Mouse (Mus musculus) embryo, embryonic 11 days (tissue): Measurements from ENCODE around the gene Gm20716.

Experiments used
- DNase-seq: peaks from one replicate; pipeline ENCODE4 v3.0.0-alpha.2; 2015

The Gm20716 gene

DNA sequence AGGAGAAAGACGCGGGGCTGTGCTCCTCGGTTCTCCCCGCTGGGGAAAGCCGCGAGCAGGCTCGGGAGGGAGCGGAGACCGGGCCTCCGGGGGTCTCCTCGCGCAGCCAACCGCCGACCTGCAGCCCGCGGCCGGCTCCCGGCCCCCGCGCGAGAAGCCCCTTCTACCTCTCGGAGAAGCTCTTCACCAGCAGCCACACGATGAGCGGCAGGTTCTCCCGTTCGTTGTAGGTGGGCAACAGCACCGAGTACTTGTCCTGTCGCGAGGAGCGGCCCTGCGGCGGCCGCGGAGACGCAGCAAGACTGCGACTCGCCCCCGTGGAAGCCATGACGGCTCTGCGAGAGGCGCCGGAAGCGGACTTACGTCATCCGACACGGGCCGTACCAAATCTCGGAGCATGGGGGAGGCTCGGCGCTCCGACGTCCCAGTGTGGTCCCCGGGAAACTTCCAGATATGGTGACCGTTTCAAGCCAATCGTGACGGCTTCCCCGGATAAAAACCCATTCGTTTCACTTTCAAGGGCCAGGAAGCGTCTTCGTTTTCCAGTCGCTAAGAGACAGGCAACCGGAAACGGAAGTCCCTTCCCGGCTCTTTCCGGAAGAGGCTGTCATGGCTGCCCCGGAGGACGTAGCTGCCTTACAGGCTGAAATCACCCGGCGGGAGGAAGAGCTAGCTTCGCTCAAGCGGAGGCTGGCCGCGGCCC lies at the start of gene Gm20716, which contains the start of the genes Dpm1 and Mocs3:
Gene Gm20716, minus strand, starts transcription at position 339 of the 703 bp plus-strand sequence.
Gene Dpm1, minus strand, starts transcription at position 566 of the 703 bp plus-strand sequence.
Gene Mocs3, plus strand, starts transcription at position 597 of the 703 bp plus-strand sequence.
- peak; percentile 93 for DNase-seq

DNA sequence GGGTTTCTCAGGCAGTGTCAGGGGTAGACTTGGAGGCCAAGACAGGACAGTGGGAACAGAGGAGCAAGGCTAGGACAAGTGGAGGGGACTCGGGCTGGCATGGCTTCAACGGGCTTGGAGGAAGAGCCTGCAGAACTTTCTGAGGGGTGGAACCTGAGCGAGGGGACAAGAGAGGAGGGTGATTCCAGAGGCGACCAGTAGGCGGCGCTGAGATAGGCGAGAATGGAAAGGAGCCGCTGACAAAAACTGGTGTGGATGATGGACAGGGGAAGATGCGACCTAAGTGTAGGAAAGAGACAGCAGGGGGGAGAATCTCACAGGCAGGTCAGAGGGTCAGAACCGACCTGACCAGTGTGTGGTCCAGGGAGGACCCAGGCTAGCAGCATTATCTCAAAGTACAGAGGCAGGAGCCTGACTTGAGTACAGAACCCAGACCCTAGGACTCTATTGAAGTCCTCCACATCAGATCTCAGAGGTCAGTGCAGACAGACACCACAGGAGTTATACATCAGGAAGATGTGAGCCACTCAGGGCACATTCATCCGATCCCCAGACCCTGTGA lies 44.3 kb upstream of the Gm20716 start:
- DNase-seq, result peak; percentile 76

DNA sequence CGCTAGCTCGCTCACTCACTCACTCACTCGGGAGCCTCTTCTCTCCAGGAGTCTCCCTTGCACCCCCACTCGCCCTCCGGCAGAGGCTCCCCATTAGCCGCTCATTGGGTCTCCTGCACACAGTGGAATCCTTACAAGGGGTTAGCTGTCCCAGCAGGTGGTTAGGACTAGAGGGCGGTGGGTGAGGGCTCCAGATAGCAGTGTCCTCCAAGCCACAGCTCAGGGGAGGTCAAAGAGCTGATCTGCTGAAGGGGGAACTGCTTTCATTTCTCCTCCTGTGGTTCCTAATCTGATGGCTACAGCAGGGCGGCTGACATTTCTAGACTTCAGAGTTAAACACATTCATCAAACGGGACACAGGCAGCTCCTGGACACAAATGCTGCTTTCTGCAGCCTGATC lies 43.2 kb upstream of the Gm20716 start:
- no peak for DNase-seq

DNA sequence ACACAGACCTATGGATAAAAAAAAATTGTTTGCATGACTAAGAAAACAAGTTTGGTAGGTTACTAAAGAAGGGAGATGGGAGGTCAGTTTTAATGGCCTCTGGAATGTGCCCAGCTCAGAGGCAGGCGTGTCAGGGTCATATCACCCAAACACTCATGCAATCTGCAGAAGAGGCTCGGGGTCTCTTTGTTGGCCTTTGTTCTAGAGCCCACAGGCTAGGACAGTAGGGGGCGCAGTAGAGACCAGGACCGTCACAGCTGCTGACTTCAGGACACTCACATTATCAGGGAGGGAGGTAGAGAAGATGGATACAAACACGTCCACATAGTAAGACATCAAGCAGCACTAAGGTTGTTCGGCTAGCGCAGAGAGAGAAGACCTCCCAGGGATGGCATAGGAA lies 37.9 kb upstream of the Gm20716 start:
- DNase-seq, result peak; percentile 70

DNA sequence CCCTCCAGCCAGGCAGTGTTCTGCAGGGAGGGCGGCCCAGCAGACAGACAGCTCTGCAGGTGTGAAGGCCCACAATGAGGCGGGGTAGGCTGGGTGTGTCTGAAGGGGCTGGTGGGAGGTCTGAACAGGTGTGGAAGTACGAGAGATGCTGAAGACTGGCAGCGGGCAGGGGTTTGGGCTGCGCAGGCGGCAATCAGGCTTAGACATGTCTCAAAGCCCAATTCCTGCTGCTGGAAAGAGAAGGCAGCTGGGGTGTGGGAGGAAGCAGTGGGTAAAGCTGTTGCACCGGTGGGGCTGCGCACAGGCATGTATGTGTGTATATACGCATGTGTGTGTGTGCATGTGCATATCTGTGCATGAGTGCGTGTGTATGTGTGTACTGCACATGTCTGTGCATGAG lies 30.7 kb upstream of the Gm20716 start:
- no peak for DNase-seq

DNA sequence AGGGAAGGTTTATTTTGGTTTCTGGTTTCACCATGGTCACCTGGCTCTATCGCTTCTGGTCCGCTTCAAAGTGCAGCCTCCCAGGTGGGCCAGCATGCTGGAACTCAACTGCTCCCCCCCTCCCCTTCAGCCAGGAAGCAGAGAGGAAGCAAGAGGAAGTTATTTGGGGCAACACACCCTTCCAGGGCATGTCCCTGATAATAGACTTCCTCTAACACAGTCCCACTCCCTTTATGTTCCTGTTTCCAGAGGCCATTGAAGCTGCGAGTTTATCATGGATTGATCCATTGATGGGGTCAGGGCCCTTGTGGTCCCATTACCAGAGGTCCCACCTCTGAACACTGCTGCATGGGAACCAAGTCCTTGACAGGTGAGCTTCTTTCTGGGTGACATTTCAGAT lies 30.0 kb upstream of the Gm20716 start:
- no peak for DNase-seq

DNA sequence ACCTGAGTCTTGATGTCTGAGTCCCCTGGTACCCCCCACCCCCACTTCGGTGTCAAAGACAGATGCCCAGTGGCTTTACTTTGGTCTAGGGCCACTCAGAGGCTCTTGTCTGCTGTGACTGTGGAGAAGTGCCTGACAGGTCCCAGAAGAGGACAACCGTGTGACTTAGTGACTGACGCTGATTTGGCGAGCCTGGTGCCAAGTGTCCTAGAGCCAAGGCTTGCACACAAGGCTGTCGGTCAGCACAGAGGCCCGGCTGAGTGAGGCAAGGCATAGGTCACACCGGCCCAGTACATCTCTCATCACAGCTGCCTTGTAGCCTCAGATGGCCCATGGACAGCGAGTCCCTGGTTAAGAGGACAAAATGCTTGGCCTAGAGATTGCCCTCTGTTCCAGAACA lies 28.9 kb upstream of the Gm20716 start:
- DNase-seq, result no peak

DNA sequence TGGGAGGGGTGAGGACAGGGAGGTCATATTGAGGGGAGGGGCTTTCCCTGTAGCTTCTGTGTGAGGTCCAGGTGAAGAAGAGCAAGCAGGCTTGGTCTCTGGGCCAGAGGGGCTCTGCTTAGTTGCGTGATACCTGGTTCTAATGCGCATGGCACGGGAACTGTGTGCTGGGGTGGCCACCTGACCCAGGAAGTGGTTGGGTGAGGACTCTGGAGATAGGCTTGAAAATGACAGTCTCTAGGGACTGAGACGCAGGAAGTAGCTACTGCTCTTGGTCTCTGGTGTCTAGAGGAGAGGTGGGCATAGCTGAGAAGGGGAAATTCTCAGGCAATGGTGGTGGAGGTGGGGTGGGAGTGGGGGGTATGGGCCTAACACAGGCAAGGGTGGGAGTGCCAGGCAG lies 27.0 kb upstream of the Gm20716 start:
- no peak for DNase-seq

DNA sequence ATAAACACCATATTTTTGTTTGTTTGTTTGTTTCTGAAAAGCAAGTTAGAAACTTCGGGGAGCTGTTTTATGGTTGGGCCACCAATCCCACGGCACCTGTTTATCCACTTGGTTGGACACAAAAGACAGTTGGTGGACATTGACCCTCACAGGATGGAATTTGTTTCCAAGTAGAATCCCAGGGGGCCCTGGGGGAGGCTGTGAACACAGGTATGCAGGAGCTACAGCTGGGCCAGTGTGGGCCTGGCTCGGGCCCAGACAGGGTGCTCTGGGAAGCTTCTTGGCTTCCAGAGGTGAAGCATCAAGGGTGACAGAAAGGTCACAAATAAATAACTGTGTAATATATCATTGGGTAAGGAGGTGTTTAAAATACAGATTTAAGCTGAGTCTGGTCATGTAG lies 26.3 kb upstream of the Gm20716 start:
- DNase-seq, result no peak

DNA sequence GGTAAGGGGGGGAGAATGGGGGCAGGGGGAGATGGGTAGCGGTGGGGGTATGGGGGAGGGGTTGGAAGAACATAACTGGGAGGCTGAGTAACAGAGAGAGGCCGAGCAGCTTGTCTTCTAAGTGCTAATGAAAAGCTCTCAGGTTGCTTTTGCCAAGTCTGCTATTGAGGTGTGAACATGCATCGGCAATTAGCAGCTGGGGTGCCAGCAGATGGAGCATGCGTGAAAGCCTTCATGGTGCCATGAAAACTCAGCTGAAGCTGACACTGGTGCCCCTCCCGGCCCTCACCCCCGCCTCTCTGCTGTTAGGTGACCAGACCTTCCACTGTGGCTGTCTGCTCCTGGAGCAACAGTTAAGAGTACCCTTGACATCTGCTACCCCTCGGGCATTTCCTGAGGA lies 23.7 kb upstream of the Gm20716 start:
- no peak for DNase-seq

DNA sequence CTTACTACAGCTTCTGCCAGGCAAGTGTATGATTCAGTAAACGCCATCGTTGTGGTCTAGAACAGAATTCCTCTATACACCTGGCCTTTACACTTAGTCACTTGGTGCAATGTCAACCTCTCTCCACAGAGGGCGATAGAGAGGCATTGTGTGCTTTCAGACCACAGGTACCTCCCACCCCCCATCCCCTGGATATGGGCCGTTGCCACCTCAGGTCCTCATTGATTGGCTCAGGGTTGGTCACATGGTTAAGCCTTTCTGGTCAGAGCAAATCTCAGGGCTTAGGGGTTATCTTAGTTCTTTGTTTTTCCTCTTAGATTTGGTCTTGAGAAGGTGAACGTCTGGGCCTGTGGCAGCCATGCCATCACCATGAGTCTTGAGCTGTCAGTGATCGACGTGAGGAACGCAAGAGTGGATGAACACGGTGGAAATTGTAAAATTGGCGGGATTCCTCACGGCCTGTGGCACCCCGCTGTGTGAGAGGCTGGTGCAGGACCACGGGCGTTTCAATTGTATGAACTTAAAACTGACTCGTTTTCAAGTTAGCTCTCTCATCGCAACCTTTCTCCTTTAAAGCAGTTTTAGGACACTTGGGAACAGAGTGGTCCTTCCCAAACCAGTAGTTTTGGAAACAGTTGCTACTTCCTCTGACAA lies 22.6 kb upstream of the Gm20716 start:
- DNase-seq, result peak; percentile 82

DNA sequence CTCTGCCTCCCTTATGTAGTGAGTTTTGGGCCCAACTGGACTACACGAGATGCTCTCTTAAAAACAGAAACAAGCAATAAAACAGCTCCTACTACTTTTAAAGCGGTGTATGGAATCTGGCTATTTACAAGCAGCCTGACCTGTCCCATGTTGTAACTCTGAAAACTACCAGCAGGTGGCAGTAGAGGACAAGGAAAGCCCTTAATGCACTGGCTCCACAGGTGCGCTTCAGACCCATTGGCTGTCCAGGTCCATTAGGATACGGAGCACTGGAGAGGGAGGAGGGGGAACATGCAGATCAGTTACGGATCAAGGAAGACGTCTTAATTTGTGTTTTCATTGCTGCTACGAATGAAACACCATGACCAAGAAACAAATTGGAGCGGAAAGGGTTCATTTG lies 20.1 kb upstream of the Gm20716 start:
- peak; percentile 82 for DNase-seq

DNA sequence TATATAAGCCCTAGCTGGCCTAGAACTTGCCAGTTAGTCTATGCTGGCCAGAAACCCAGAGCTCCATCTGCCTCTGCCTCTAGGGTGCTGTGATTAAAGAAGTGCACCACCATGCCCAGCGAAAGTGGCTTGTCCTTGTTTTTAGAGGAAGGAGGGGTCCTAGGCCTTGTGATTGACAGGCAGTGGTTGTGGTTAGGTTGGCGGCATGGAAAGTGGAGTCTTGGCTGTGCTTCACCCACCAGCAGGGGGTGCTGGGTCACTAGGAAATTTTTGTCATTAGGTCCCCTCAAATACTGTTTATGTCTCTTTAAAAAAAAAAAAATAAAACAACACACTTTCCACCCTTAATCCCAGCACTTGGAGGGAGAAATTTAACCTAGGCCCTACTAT lies 18.7 kb upstream of the Gm20716 start:
- DNase-seq, result peak; percentile 58

DNA sequence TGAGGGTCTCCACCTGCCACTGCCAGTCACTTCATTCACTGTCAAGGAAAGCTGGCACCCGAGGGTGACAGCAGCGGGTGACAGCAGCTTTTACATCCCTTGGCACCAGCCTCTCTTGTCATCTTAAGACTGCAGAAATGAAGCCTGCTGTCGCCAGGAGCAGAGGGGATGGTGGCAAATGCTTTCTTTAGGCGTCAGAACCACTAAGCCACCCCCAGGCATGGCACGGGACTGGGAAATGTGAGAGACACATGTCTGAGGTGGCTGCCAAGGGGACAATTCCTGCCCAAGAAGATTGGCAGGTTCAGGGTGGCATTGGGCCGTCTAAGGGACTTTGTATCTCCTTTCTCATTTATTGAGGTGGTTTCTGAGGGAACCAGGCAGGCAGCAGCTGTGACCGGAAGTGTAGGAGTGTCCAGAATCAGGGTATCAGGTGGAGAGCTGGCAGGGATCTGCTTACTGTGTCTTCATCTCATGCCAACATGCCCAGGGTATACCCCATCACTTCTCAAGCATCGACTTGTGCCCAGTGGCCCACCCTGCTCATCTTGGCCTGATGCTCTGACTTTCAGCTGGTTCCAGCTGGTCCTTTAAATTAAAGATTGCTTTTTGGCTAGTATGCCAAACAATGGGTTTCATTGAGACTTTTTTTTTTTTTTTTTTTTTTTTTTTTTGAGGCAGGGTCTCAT lies 18.1 kb upstream of the Gm20716 start:
- DNase-seq, result no peak

DNA sequence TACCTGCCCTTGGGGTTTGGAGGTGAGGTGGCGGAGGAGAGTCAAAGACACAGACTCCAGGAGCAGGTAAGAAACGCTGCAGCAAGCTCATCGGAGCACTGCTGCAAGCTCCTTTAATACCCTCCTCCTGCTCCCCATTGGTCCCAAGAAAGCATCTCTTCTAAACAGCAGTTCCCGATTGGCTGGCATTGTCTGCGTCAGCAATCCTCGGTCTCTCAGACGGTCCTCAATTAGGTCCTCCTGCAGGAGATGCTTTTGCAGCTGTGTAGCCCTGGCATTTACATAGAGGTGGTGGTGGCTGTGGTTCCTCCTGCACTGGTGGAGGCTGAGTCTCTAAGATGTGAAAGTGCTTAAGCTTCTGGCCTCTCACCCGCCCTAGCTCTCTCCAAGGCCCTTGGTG lies 15.4 kb upstream of the Gm20716 start:
- no peak for DNase-seq

DNA sequence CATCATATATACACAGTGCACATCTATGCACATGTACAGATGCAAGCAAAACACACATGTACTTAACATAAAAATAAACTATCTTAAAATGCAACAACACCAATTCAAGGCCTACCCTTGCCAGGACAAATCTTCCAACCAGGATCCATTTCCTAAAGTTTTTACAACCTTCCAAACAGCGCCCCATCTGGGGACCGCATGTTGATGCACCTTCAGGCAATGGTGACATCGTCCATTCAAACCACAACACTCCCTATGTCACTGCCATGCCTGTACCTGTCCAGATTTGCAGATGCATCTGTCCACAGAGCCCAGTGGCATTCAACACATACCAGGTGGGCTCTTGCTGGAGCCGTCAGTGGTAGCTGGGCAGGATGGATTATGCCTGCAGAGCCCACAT lies 13.1 kb upstream of the Gm20716 start:
- no peak for DNase-seq

DNA sequence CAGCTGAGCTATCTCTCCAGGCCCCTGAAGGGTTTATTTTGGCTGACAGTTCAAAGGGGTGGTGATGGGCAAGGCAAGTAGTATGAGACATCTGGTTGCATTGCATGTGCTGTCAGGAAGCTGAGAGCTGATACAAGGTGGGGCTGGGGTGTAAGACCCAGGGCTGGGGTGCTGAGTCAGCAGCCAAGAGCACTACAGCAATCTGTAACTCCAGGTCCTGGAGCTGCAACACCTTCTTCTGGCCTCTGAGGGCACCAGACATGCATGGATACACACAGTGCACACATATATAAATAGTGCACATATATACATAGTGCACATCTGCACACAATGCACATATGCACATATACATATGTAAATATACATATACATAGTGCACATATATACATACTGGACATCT lies 12.7 kb upstream of the Gm20716 start:
- DNase-seq, result no peak

DNA sequence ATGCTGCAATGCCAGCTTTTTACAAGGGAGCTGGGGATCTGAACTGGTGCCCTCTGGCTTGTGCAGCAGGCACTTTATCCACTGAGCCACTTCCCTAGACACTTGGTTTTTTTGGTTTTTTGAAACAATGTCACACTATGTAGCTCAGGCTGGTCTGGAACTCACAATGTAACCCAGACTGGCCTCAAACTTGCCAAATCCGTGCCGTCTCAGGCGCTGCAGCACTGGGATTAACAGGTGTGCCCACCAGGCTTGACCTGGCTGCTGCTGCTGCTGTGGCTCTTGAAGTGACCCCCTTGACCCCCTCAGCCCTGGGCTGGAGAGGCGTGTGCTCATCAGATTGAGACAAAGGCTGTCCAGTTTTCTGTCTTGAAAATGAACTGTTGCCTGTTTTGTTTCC lies 8.2 kb upstream of the Gm20716 start:
- no peak for DNase-seq

DNA sequence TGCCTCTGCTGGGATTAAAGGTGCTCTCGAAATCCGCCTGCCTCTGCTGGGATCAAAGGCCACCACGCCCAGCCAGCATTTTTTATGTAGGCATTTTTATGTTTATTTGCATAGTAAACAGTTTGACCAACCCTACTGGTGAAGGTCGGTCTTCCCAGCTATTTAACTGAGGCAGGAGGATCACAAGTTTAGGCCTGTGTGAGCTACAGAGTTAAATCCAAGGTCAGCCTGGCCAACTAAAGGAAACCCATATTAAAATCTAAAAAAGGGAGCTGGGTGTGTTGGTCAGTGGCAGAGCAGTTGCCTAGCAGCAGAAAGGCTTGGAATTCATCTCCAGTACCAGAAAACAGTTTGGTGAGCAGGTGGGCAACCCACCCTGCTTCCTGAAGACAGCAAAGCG lies 3.1 kb upstream of the Gm20716 start:
- no peak for DNase-seq

DNA sequence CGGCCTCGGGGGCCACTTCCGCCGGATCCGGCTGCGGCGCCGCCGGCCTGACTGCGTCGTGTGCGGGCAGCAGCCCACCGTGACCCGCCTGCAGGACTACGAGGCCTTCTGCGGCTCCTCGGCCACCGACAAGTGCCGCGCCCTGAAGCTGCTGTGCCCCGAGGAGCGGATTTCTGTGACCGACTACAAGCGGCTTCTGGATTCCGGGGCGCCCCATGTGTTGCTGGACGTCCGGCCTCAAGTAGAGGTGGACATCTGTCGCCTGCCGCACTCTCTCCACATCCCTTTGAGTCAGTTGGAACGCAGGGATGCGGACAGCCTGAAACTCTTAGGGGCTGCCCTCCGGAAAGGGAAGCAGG lies 1.3 kb upstream of the Gm20716 start:
- DNase-seq, result no peak

DNA sequence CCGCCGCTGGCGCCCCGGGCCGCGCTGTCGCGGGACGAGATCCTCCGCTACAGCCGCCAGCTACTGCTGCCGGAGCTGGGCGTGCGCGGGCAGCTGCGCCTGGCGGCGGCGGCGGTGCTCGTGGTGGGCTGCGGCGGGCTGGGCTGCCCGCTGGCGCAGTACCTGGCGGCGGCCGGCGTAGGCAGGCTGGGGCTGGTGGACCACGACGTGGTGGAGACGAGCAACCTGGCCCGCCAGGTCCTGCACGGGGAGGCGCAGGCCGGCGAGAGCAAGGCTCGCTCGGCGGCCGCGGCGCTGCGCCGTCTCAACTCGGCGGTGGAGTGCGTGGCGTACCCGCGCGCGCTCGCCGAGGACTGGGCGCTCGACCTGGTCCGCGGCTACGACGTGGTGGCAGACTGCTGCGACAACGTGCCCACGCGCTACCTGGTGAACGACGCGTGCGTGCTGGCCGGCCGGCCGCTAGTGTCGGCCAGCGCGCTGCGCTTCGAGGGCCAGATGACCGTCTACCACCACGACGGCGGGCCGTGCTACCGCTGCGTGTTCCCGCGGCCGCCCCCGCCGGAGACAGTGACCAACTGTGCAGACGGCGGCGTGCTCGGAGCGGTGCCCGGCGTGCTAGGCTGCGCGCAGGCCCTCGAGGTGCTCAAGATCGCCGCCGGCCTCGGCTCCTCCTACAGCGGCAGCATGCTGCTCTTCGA lies 758 bp upstream of the Gm20716 start:
- DNase-seq, result peak; percentile 24

DNA sequence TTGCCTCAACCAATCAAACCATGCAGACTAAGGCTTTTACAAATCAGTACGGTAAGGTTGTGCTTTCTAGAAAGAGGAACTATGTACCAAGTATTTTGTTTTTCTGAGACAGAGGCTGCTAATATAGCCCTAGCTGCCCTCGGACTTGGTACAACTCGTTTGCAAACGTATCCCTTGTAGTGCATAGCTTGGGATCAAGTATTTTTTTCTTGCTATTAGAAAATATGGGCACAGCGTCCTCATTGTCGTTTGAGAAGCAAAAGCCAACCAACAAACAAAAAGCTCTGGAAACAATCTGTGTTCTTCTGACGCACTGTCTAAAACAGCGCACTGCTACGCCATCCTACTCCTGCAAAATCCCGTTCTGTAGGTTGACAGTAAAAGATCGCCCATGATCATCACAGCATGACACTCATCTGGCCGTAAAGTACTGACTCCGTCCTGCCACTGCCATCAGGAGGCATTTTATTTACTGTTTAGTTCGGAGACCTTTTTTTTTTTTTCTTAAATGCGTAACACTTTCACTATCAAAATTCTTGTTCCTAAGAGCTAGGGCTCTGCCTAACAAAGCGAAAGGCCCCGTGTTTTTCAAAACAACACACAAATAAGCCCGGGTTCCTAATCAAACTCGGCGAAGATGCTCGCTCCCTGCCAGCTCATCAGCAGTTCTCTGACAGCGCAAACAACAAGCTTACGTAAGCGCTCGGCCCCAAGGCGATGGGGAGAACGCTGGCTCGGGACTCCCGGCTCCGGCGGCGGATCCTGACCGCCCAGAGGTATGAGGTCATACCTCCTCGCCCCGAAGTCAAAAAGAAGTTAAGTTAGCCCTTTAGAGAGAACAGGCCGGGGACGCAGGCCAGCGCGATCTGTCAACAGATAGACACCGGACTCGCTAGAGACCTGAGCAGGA lies 793 bp downstream of the Gm20716 start:
- peak; percentile 33 for DNase-seq
